Mouse (Mus musculus) A20 (cell line): ENCODE results near the gene Ptprd.
"Not testable (repeated sequence)": the region's sequence is repeated elsewhere in the genome, so short reads cannot be mapped to it uniquely, and the experiment has no call there.

Experiments used
- DNase-seq: peaks from one replicate; pipeline ENCODE4 v3.0.0-alpha.2; 2011; ENCODE audit warnings: low read depth, low spot score

The Ptprd gene

GRCm38 (mm10) chr4:76448678-76449465, 1762.9 kb downstream of the Ptprd start:
- DNase-seq = no peak

DNA sequence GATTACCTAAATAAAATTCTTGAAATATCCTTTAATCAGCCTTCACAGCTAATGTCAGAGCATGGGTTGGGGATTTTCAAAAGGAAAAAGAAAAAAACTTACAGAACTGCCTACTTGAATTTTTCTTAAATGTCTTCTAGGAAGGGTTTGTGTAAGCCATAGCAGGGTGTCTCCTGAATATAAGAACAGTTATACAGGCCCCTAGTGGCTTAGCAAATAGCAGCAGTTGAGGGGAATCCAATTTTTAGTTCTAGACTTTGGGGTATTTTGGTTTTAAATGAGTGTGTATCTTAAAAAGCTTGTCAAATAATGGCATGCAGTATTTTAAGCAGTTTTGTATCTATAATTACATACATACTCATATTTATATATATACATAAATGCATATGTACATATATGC, 1764.4 kb downstream of the Ptprd start:
- no peak for DNase-seq

- no peak for DNase-seq
These were observed 1767.0 kb downstream of the Ptprd start for GRCm38 (mm10) chr4:76444778-76445177.

DNA sequence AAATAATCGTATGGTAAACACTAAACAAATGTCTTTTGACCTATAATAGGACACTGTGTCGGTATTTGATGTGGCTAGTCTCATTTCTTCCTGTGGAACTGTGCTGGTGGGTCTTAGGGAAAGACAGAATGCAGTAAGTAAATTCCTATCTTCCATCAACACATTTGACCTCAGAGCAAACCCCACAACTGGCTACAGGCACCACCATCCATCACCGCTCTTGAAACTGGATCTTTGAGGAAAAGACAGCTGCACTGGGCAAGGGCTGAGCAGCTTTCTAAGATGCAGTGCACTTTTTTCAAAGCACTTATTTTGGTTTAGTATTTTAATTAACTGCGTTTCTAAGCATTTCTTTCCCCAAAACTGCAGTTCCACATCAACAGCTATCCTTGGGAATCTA, 1768.2 kb downstream of the Ptprd start:
- DNase-seq = no peak

DNA sequence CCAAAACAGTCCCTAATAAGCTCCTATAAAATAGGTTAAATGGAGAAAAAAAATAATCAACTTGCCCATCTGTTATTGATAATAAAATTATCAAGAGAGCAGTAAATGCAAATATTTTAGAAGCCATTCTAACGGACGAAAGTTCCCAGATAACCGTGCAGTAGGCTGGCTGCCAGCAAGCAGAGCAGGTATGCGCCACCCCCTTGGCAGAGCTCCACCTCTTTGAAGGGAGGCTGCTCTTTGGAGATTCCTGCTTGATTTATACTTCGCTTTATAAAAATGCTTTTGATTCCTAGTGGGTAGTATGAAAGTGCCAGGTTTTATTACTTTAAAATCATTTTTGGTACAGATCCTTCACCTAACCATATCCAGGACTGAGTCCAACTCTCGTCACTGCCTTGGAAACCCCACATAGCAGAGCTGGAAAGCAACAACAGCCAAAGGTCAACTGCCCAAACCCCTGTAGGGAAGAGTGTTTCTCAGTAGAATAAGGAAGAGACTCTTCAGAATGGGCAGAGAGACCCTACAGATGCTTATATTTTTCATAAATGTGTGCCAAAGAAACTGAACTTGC, 1770.9 kb downstream of the Ptprd start:
- no peak for DNase-seq

DNA sequence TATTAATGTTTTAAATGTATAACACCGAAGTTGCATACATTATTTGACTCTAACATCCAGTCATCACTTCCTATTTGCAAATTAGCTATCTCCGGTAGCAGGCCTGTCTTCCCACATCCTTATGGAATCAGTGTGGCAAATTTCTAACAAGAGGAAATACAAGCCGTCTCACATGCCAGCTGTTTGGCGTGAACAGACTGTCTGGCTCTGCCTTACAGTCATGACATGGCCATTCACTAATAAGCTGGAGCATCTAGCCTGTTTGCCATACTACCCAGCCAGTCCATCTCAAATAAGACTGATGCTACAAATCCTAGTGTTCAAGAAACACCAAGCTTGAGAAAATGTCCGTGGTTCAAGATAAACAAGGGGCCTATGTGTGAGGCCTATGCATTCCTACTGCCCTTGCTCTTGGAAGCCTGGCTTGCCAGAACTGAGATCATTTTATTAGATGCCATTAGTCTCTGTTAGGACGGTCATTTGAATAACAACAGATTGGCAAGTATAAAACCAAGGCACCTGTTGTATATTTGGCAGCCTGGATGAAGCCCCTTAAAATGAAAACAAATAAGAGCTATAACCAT, 1773.2 kb downstream of the Ptprd start:
- DNase-seq = no peak

GRCm38 (mm10) chr4:76438068-76438467, 1773.7 kb downstream of the Ptprd start:
- DNase-seq = no peak

DNA sequence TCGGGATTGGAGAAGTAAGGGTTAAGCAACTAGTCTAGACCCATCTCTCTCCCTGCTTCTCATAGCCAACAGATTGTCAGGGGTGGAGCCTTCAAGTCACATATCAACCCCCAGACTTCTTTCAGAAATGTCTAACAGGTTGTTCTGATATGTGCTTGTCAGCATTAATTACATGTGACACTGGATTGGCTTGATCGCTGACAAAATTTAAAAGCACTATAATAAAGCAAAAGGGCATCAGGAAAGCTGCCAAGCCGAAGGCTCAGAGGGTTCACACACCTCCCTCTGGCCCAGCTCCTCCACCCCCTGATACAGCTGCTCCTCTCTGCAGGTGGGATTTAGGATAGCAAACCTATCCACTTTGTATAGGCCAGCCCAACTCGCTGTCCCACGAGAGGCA, 1775.8 kb downstream of the Ptprd start:
- no peak for DNase-seq

DNA sequence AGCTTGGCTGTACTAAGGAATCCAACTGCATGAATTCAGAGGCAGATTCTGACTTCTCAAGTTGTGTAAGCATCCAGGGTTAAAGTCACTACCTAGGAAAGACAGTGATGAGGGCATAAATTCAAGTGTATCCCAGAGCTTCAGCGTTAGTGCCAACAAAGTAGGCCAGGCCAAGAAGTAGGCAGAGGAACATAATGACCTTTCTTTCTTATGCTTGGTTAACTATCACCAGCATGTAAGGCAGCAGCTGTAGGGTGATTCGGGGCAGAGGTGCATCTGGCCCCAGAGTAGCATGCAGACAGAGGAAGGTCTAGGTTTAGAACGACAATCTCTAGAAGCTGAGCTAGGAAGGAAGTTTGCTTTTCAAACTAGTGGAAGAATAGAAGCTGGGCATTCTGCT, 1782.0 kb downstream of the Ptprd start:
- DNase-seq = no peak

DNA sequence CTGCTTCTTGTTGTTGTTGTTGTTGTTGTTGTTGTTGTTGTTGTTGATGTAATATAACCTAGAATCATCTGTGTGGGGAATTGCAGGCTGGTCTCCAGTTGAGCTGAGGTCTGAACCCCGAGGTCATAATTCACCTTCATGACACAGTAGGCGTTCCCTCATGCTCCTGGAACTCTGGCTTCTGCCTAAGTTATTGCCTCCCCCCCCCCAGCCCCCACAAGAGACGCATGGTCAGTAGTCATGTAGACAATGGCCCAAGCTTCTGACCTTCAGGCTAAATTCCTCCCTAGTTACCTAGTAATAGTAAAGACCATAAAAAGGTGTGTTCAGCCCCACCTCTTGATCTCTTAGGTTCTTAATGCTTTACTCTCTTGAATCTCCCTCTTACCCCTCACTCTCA, 1784.7 kb downstream of the Ptprd start:
- DNase-seq = not testable (repeated sequence)

DNA sequence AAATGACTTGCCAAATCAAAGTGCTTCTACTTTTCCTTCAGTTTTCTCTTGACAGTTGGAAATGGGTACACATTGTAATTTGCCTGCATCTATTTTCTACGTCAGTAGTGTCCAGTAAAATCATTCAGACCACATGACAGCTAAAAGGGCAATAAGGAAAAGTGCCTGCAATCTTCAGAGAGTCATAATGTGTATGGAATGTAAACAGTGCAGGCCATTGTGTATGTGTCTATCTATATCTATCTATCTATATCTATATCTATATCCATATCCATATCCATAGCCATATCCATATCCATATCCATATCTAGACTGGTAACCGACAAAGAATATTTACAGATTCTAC, 1786.6 kb downstream of the Ptprd start:
- no peak for DNase-seq

DNA sequence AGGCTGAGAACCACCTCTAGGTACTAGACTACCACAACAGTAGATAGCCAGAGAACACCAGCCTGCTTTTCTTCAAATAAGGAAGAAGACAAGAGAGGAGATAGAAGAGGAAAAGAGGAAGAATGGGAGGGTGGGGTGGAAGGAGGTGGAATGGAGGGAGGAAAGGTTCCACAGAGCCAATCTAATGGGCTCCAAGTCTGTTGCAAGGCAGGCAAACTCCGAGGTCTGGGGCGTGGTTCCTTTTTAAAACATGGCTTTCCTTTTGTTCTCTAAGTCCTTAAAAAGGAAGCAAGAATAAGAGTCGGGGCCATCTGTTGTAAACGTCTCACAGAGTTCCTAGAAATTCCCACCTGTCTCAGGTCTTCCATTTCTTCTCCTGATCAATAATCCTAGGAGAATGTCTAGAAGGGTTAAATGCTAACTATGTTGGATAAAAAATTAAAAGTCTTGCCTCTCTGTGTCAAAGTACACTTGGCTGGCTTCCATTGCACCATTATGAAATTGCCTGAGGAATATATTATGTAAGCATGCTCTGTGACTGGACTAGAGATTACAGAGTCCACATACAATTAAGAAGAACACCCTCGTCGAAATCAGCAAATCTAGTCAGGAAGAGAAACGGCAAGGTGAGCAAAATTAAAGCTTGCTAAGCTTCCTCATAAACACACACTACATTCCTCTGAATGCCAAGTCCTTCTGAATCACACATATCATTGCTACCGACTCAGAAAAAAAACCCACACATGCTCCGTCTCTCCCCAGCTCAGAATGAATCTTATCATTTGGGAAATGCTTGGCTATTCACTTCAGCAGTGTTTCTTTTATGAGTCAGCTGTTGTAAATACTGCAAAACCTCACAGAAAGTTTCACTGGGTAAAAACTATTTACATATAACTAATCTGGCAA, 1787.2 kb downstream of the Ptprd start:
- DNase-seq = no peak

GRCm38 (mm10) chr4:76422113-76422512, 1789.6 kb downstream of the Ptprd start:
- no peak for DNase-seq

GRCm38 (mm10) chr4:76419641-76420040, 1792.1 kb downstream of the Ptprd start:
- no peak for DNase-seq

- DNase-seq = no peak
These were observed 1794.1 kb downstream of the Ptprd start for GRCm38 (mm10) chr4:76417676-76418075.

- no peak for DNase-seq
These were observed 1796.1 kb downstream of the Ptprd start for GRCm38 (mm10) chr4:76415624-76416023.

DNA sequence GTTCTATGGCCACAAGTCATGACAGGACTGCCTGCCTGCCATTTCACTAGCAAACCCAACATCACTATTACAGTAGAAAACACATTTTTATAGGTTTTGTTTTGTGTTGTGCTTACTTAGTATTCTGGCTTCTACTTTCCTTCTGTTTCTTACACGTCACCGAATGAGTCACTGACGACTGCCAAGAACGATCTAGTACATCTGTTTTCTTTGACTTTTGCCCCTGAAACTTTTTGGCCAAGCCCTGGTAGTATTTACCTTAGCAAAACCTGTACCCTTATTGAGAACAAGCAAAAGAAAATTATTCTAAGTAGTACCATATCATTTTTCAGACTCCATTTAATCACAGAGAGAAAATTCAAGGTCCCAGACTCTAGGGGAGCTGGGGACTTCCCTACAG, 1797.2 kb downstream of the Ptprd start:
- no peak for DNase-seq

GRCm38 (mm10) chr4:76410053-76410452, 1801.7 kb downstream of the Ptprd start:
- no peak for DNase-seq

- DNase-seq = no peak
These were observed 1802.6 kb downstream of the Ptprd start for GRCm38 (mm10) chr4:76409159-76409558.

- DNase-seq = no peak
These were observed 1805.8 kb downstream of the Ptprd start for GRCm38 (mm10) chr4:76405862-76406454.

DNA sequence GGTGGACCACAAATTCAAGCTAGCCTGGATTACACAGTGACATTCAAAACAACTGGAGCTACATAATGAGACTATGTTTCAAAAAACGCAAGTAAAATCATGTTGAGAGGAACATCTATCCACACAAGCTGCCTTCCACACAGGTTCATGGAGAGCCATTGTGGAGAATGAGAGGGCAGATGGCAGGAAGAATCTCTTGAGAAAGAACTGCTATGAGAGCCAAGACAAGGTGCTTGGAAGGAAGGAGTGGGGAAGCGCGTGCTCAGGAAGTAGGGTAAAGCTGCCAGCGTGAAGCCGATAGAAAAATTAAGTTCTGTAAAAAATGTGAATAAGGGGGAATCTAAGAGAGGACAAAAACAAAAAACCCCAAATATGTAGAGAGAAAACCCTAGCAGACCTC, 1808.5 kb downstream of the Ptprd start:
- DNase-seq = no peak

DNA sequence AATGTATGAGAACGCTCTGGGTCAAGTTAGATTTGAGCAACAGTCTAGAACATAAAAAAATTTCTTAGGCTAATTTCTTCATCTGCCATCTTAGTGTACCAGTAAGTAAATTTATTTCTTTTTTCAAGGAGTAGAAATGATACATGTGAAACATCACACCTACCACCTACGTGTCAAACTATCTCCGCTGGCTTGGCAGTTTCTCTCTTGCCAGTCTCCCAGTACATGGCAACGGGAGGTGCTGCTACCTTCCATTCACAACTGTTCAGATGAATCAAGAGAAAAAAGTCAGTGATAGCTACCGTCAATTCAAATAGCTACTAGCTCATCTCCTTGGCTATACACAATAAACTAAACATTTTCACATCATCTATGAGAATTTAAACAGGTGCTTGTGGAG, 1823.9 kb downstream of the Ptprd start:
- no peak for DNase-seq
